Mouse (Mus musculus): ENCODE measurements at regions not wholly inside any gene's neighbourhood (a gene's known extent, or its start where the extent isn't known, plus 50 kb on each side); places are given as distances from the start of the nearest gene placed in this dataset.

DNA sequence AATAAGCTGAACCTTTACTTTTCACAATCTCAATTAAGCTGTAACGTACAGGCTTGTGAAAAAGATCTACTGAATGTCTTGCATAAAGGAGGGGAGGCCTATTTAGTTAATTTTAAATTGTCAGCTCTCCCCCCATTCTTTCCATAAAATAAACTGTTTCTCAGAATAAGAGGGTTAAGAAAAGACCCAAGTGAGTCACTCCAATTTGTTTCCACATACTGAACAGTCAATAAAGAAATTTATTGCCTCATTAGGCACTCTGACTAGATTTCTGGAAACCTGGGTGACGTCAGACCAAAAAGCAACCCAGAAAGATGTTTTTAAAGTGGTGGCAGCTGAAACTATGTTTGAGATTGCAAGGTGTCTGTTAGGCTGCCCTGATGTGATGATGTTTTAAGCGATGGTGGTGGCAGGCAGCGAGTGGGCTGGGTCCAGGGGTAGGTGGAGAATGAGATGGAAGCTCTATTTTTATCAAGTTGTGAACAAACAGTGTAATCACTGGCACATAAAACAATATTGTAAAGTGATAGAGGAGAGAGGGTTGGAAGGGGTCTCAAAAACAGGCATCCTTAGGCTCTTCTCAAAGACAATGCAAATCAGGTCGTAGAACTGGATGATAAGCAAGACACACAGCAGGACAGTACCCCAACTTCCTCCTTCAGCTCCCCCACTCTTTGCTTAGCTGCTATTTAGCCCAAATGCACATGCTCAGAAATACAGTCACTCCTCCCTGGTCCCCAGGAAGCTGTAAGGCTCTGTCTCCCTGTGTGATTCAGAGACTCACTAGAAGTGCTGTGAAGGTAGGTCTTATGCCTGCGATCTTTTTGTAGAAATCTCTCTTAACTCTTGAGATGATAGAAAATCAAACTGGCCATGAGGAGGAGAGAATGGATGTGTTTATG lies 288.0 kb downstream of the Usp25 start:
- no peak for DNase-seq

DNA sequence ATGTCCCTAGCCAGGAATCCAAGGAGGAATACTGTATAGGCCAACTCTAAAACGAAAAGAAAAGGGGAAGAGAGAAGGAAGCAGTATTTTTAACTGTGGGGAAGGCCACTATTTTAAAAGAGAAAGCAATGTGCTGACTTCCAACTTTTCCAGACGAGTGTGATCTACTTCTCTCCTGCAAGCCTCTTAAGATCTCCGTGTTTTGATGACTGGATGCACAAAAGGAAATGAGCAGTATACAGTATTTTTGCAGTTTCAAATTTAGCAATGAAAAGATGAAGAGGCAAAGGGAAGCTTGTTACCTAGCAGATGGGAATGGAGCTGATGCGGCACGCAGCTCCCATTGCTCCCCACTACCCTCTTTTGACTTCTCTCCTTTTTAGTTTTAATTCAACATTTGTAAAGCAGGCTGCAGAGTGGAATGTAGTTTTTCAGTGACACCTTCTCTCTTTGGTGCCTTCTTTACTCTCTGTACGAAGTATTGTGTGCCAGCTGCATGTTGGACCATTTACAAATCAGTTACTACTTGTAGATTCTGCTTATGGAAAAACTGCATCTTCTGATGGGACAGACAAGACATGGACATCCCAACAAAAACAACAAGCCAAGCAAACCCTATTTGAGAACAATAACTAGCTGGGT lies 287.2 kb downstream of the Usp25 start:
- no peak for DNase-seq

DNA sequence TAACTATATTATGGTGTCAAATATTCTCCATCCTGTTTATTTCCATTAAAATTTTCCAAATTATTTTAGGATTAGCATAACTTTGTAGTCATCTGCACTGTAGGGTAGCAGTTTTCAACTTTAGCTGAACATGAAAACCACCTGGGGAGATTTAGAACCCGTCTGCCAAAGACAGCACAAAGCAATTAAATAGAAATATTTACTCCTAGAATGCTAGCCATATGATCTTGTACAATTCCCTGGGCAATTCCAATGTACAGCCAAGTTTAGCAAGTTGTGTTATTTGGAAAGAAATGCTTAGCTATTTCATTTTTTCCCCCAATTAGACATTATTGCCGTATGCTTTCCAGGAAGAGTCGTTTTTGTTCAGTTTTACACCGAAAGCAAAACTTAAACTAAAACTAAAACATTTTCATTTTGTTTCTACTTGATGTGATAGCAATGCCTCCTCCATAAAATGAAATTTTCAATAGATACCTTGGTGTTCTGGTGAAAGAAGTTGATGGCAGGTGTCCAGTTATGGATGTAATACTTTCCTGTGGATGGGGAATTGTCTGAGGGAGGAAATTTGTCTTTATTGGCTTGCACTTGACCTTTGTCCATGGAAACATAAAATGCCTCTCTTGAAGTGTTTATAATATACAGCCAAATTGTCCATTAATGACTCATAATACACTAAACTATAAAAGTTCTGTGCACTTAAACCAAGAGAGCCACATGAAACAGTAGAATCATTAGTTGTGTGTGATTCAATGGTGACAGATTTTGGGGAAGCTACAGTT lies 282.3 kb downstream of the Usp25 start:
- DNase-seq = no peak

DNA sequence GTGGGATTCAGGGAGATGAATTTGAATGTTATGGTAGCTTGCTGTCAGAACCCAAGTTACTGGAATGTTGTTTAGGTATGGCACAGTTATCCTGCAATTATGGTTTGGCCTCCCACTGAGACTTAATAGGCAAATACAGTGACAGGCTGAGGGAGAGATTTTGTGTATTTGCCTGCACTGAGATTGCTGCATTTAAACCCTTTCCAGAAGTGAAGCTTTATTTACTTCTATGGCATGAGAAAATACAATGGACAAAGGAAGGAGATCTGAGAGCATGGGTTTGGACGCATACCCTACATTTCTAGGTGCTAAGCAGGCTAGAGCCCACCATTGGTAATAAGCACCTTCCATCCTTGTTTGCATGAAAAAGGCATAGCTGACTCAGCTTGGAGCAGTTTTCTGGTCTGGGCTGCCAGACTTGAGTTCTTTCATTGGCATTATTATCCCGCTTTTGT lies 278.8 kb downstream of the Usp25 start:
- no peak for DNase-seq

DNA sequence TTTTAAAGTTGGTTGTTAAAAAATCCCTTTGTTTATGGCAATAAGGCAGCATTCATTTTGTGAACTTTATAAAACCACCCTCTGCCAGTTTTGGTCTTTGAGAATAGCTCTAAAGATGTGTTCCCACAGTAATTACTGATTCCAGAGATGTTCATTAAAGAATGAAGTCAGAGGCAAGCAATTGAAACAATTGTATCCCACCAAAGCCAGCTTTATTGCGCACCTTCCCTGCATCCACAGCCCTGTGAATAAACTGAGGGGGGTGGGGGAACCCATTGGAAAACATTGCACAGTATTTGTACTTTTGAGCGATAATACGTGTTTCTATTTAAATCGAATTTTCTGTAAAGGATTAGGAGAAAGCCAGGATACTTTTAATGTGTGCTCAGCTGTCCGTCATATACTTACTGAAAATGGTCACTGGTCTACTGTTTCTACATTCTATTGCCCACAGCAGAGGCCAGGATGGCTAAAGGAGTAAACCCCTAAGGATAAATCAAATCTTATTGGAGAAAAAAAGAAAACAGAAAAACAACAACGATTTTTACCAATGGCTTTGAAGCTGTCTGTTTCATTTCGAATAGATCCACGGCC lies 278.3 kb downstream of the Usp25 start:
- DNase-seq = no peak

DNA sequence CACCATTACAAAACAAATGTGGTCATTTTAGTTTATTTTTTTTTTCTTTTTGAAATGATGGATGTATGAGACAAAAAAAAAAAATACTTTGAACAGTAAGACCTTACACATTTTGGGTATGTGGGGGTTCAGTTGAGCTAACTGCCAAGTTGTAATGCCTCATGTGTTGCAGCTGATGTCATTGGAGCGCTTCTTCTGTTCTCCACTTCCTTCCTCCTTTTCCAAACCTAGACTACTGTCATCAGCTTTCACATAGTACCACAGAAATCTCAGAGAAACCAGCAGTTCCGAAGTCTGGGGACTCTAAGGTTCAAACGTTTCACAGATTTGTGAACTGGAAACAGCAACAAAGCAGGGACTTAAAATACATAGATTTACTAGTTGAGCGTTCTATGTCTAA lies 270.7 kb downstream of the Usp25 start:
- no peak for DNase-seq

DNA sequence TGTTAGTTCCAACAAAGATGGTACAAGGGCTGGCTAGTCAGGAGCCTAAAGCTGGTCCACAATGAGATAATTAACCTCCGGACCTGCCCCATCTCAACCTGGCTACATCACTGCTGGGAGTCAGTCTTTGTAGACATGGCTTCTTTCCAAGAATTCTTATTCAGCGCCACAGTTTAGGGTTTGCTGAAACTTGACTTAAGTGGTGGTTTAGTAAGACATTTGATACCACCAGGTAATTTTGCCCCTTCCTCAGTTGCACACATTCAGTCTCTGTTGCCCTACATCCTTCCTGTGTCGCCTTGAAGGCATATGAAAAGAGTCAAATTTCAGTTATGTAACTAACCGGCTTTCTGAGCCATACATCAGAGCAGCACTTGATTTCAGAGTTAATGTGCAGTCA lies 266.4 kb downstream of the Usp25 start:
- no peak for DNase-seq

DNA sequence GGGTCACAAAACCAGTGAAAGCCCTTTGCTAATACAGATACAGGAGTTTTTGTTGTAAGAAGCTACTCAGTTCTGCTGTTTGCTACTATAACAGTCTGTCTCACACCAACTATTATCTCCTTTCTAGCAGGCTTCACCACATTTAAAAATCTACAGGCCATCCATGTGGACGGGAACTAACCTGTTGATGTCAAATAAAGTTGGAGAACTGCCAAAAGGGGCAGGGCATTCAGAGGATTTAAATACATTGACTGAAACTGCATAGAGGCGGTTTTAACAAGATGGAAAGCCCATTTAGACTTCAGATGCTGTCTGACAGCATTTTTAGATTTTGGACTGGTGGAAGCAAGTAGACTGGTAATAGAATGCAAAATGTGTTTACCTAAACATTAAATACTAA lies 266.0 kb downstream of the Usp25 start:
- DNase-seq = no peak

DNA sequence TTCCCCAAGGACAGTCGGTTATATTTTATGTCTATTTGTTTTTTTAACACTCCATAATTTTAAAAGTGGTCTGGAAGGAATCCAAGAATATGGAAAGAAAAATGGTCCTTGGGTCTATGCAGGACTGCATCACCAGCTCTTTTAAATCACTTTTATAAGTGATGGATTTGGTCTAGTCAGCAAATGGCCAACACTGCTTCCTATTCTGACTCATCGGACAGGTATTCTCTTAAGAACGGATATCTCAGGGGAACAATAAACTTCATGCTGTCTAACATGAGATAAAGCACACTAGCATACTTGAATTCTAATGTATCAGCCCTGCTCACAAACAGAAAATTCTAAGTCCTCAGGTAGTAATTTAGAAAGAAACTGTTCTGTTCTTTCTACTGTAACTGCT lies 259.8 kb downstream of the Usp25 start:
- no peak for DNase-seq

DNA sequence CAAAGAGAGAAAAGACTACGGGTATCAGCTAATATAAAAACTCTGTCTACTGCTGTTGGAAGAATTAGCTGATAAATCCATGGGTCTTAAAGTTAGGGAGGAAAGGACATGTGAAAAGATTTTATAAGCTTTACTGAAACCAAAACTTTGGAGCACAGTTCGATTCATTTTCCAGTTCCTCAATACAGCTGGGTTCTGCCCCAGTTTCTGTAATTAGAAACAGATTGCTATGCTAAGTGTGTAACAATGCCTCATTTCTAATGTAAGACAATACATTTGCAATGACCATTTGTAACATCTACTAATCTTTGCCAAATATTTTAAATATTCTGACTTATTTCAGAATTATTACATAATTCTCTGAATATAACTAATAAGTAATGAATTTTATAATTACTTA lies 255.4 kb downstream of the Usp25 start:
- DNase-seq = no peak

DNA sequence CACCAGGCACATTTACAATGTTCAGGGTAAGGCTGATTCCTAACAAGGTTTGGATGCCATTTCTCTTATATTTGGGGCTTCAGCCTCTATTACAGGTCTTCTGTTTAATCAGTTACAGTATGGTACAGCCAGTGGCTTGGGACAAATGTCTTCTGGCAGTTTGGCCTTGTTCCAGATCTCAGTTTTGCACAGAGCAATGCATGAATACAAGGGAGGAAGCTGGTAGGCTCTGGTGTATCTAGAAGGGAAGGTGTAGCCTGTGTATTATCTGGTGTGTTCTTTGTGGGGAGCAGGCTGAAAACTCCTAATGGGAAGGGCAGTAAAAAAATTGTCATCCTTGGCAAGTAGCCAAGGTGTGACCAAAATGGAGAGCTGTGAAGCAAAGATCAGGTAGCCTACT lies 254.2 kb downstream of the Usp25 start:
- no peak for DNase-seq

DNA sequence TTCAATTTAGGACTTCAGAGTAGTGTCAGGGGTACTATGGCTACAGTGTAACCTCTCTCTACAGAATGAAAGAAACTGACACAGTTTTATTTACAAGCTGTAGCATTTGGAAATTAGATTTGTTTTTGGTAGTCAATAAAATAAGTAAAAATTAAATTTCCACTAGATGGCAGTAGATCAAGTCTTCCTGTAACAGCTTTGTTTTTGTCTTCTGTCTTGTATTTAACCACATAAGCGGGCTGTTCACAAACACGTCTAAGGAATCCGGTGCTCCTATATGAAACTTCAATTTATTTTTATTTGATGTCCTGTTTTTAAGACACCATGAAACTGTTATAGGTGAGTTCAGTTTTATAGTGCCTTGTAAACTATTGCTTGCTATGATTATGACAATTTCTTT lies 238.8 kb downstream of the Usp25 start:
- DNase-seq = no peak

DNA sequence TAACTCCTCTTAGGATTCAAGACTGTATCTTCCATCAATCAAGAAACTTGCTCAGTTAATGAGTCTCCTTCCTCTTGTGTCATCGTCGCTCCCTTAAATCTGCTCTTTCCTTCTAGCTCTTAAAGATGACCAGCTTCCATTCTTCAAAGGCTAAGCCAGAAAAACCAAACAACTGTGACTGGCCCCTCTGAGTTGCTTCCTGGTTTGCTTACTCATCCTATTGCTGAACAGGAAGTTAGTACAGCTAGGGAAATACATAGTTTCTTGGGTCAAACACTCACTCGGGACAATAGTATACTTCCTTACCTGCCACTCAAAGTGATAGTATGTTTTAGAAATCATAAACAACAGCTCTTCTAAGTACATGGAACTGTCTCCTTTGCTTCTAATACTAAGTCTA lies 237.9 kb downstream of the Usp25 start:
- DNase-seq = no peak

DNA sequence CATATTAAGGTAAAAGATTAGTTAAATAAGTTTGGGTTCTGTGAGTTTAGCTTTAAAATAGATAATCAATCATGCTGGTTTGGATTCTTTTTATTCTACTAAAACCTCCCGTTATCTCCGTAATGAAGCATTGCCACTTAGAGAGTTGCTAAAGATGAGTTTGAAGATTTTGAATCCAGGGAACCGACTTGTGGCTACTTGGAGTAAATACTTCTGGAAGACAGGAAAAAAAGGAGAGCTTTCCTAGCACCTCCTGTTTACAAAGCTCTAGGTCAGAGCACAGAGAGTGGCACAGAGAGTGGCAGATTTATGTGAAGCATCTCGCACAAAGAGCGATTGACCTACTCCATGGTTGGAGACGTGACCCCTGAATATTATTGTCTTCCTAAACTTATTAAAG lies 227.4 kb downstream of the Usp25 start:
- DNase-seq = no peak

DNA sequence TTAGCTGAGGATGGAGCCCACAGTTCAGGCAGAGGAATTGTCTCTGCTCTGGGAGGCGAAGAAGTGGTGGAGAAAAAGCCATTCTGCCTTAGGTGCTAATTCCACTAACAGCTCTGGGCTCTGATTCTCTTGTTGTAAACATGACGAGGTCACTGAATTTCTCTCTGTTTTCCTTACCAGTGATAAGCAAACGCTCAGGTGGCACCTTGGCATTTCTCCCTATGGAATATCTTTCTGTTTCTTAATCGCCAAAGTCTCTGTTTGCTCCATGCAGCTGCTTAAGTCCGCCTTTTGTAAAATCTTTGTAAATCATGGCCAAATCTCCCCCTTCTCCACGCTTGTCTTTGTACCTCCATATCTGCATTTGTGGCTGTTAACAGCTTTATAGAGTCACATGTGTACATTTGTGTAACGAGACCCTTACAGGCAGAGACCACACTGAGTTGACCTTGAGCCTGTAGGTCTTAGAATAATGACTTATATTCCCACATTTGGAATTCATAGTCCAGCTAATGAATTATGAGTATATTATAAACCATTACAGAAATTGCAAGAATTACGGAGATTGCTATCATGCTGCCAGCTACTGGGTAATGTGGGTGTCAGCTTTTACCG lies 225.8 kb downstream of the Usp25 start:
- DNase-seq = no peak

DNA sequence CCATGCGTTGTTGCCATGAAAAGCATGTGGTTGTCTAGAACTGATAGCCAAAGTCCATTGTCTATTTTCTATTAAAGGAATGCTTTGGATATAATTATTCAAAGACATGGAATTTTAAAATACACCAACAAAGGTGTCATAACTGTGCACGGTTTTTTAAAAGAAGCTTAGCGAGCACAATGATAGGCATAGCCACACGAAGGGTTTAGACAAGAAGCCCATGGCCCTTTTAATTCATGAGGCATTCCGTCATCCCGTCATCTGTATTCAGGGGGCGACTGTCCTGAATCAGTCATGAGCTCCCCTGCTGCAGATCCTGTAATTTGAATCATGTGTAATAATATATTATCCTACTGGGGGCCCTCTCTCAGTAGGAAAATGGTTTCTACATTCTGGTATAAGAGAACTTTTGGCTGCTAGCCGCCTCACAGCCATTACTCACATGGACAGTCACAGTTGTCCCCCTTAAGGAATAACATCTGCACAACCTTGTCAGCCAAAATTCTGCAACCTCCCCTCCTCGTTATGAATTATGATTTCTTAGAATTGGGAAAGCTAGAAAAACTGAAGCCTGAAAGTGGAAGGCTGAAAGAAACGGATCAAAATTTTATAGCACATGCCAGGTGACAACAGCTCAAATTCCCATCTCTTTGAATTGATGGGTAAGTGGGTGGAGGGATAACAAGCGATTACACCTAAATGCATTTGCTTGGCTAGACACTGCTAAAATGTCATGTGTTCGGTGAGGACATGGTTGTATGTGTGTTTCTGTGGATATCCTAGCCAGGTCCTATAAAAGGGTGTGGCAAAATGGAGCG lies 225.1 kb downstream of the Usp25 start:
- no peak for DNase-seq

DNA sequence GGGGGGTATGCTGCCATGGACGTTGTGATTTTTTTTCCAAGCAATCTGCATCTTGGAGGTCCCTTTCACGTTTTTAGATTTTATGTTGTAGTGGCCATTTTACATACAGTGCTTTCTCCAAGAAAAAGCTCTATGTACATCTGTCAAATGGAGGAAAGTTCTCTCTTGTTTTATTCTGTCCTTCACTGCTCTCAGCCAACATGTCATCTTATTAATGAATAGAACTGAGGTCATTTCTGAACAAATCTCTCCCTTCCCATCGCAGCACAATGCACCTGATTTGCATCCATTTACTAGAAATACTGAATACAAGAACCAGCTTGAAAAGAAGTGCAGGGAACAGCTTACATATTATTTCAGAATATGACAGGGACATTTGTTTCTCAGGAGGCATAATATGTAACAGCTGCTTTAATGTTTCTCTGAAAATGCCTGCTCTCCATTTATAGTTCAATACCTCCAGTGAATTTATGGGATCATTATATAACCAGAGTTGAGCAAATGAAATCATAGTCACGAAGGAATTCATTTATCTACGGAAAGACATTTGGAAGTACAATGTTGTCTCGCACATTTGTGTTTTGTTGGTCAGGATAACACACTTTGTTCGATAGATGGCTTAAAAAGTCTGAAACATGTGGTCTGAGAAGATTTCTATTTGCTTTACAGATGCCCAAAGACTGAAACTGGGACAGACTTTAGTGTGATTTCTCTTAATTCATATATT lies 224.3 kb downstream of the Usp25 start:
- DNase-seq = no peak

DNA sequence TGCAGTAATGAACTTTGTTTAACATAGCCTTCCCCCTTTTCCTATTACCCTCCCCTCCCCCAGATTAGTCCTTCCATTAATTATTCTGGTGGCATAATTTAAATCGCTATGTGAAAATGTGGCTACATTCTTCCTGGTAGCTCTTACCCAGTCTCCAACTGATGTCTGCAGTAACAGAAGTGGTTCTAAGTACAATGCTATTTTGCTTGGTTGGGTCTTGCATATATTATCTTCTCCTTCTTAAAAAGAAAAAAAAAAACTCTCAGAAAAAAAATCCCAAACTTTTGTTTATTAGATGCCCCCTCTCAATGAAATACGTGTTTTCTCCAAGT lies 223.7 kb downstream of the Usp25 start:
- DNase-seq = no peak

DNA sequence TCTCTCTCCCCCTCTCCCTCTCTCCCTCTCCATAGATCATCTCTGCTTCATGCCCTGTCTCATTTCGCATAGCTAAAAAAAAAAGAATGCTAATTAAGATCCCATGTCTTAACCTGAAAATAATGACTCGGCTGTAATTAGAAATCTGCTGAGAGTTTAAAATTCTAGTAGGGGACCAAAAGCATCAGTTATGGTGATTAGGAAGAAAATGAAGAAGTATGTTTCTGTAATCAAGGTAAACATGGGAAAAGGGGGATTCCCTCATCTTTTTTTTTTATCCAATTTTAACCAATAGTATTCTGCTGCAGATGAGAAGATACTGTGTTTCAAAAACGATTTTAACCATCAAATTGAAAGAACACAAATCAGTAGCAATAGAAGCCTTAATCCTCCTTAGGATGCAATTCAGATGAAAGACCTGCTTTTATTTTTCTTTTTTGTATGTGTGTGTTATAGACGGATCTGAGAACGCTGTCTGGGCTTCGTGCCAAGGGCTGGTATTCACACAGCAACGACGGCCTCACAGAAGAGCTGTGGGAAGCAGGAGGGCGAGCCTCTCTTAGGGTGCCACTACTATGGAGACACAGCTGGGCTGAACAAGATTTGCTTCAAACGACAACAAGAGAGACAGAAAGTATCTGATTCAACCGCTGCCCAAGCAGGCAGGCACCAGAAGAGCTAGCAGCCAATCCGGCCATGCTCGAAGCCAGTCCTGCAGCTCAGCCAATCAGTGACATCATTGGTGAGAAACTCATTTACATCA lies 223.2 kb downstream of the Usp25 start:
- DNase-seq = no peak

DNA sequence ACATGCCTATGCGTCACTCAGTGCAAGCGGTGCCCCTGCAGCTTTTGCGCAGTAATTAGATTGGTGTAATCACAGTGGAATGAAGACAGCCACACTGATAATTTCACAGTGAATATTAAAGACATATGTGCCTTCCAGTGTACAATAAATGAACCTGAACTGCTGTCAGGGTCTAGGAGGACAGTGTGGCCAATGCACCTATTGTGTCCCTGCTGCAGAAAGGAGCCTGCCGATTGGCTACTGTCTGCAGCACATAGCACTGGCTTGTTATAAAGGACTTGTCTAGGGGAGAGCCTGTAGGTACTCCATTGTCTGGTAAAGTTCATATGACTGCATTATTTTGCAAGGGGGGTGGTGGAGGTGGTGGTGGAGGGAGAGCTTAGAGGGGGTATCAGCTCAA lies 222.5 kb downstream of the Usp25 start:
- no peak for DNase-seq

DNA sequence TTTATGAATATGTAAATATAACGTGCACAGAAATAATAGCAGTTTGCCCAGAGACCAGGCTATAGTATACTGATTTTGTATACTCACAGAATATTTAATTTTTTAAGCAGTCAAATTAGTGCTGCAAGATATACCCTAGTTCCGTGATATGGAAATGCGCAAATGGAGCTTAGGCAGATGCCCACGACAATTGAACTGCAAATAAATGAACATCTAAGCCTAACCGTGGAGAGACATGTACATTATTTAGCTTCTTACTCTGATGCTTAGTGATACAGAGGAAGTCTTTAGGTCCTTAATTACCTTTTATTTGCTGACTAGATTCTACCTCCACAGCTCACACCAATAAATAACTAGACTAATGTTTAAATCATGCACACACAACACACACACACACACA lies 221.9 kb downstream of the Usp25 start:
- DNase-seq = no peak

All from B cell, adult 2 months (primary cell).